Mouse (Mus musculus) megakaryocyte progenitor cell, adult 5-6 weeks (primary cell): Measurements from ENCODE around the gene Klrk1. TPM values are rescaled to one million over a fixed set of nuclear protein-coding genes. Genes with fewer than 3 reads are reported as not detected.
"Not testable (repeated sequence)": the region's sequence is repeated elsewhere in the genome, so short reads cannot be mapped to it uniquely, and the experiment has no call there.

ENCODE experiments used
- ATAC-seq: replicated peaks from 2 replicates; pipeline ENCODE4 v1.8.0; 2016; ENCODE audit warnings: mild to moderate bottlenecking, moderate TSS enrichment, inconsistent platforms; ENCODE audit not compliant: poor library complexity
- total RNA-seq, 2 experiments: library from RNA; stranded (forward) in 1 of 2; stranded (reverse) in 1 of 2; fragments of 157-497, 149-512 nt in 1 of 2; fragments of 200-1000 nt in 1 of 2; gene quantifications; 2 replicates each; pipeline versions ENCODE4 v1.2.3 to v1.2.4; 2015 to 2017

Gene Klrk1
- total RNA-seq (2015) (5.7 and 8.2 TPM in 2 replicates), total RNA-seq (2017) (11.8 and 12.2 TPM in 2 replicates)

DNA sequence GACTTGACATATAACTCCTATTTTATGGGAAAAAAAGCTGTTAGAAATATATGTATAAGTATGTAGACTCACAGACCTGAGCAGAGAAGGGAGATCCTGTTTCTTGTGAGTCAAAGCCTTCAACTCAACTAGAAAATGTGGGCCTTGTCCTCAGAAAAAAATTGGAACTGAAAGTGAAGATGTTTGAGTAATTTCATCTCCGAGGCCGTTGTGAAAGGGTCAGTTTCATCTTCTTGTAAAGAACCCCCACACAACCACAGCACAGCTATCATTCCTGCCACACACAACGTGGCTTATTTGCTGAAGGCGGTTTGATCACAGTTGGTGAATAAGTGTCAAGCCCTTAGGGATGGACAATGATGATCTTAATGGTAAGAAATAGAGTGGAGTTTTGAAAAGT, at the start of gene Klrk1:
Gene Klrk1, minus strand, starts transcription at position 130 of the 400 bp plus-strand sequence.
- peak; percentile 80 for ATAC-seq

DNA sequence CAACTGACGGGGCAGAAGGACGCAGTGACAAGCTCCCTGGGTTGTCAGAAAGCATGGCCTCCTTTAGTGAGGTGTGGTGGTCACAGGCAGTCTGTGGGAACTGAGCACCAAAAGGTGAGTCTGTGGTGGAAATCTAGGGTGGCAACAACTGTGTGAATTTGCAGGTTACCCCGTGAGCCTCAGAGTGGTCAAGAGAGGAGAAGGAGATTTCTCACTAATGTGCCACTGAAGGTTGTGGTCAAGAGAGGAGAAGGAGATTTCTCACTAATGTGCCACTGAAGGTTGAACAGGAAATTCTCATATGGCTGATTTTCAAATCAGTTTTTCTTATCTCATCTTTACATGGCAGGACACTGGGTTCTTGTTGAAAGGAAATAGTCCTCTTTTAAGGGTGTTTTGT, 37.6 kb upstream of the Klrk1 start:
- not testable (repeated sequence) for ATAC-seq

GRCm38 (mm10) chr6:129660589-129660988, 36.9 kb upstream of the Klrk1 start, which contains the start of gene Klrc2:
TSS of gene Klrc2 (minus strand) at chr6:129660689.
- ATAC-seq, result 0 out of 2 replicates have a peak, but pooled peaks have one; percentile 29

DNA sequence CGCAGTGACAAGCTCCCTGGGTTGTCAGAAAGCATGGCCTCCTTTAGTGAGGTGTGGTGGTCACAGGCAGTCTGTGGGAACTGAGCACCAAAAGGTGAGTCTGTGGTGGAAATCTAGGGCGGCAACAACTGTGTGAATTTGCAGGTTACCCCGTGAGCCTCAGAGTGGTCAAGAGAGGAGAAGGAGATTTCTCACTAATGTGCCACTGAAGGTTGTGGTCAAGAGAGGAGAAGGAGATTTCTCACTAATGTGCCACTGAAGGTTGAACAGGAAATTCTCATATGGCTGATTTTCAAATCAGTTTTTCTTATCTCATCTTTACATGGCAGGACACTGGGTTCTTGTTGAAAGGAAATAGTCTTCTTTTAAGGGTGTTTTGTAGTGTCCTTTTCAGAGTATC, 20.4 kb upstream of the Klrk1 start:
- ATAC-seq, result not testable (repeated sequence)

GRCm38 (mm10) chr6:129643237-129643636, 19.6 kb upstream of the Klrk1 start, which contains the start of gene Klrc3:
TSS of gene Klrc3 (minus strand) at chr6:129643337.
- not testable (repeated sequence) for ATAC-seq

GRCm38 (mm10) chr6:129631046-129631445, 7.4 kb upstream of the Klrk1 start:
- ATAC-seq, result 0 out of 2 replicates have a peak, but pooled peaks have one; percentile 42

DNA sequence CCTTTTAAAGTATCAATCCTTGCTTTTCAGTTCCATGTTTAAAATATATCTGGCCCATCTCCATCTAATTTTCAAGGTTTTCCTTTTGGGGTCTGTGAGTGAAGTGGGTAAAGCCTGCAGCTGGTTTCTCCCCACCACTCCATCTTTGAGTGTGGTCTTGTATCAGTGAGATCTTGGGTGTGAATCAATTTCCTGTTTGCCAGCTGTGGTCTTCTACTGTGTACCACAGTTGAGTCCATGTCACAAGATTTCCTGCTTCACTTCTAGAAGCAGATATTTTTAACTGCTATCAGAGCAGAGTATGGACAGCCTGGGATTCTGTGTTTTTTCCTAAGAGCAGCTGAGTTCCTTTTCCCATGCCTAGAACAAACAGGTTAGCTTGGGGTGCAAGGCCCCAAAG, 15.3 kb downstream of the Klrk1 start:
- ATAC-seq, result peak; percentile 94

DNA sequence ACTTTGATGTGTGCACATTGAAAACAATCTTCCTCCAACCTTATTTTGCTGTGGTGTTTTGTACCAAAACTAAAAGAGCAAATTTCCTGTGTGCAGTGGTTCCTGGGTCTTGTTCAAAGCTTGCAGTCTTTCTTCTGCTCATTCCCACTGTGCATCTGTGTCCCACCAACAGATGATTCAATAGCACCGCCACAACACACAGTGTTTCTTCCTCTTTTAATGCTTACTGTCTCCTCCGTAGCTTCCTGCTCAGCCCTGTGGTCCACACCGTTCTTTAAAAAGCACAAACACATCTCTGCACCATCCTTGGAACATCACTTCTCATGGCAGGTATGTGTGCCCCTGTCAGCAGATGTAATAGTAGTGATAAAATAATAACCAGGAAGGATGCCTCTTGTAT, 32.2 kb downstream of the Klrk1 start, which contains the start of gene Klrd1:
Gene Klrd1, plus strand, starts transcription at position 275 of the 400 bp plus-strand sequence.
- peak; percentile 99 for ATAC-seq

DNA sequence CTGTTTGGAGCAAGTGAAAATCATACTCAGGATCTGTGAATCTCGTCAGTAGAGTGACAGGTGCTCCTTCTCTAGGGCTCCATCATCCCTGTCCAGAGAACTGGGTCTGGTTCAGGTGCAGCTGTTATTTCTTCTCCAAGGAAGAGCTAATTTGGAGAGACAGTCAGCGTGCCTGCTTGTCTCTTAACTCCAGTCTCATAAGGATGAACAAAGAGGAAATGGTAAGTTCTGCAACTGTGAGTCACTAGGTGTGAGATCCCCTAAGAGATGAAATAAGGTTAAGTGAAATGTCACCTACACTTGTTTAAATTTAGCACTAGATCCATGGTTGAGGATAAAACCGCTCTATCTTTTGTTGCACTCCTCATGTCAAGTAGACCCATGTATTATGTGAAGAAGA, 40.6 kb downstream of the Klrk1 start:
- ATAC-seq, result peak; percentile 37; the same call in 1 of the 2 replicates

- ATAC-seq, result peak; percentile 67
Observed at GRCm38 (mm10) chr6:129581896-129582295, 41.8 kb downstream of the Klrk1 start.

DNA sequence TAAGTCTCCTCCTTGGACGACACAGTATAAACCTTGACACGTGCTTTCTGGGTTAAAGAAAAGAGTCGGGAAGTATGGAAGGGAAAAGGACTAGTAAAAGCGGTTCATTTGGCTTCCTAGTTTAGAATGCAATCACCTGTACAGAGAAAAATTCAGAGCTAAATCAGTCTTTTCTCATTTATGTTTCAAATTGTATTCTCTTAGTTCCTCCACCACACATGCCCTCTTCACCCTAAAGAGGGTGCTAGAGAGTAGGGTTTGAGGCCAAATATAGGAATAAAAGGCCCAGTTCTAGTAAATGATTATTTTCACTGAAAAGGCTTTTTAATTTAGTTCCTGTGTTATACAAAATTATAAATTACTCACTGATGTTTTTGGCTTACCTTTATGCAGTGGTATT, 42.4 kb downstream of the Klrk1 start:
- ATAC-seq, result peak; percentile 82

DNA sequence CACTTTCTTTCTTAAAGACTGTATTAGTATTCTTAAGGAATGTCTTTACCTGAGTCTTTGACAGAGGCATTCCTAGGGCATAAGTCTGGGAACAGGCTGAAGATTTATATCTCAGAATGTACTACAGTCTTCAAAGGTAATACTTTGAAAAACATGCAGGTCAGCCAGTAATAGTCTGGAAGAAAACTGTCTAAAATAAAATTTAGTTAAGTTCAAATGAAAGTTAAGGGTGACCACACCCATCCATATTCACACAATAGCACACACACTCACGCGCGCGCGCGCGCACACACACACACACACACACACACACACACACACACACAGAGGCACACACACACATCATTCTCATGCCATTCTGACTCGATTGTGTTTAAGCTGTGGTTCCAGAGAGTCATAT, 46.1 kb downstream of the Klrk1 start, which contains the start of gene Klre1:
Gene Klre1, plus strand, starts transcription at position 301 of the 400 bp plus-strand sequence.
- ATAC-seq, result no peak

DNA sequence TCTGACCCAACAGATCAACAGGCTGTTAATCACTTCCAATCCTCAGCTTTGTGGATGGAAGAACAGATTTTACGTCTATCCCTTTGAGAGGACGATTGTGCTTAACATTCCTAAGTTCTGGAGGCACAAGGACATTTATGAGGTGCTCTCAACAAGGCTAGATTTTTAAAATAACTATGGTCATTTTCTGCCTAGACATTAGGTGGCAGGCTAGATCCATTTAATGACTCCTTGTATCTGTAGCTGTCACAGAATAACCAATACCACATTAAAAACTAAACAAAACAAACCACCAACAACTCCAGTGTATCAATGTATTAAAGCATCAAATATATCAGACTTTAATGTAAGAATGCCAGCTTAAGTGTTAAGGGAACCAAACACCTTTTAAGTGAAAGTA, 48.3 kb downstream of the Klrk1 start:
- peak; percentile 87 for ATAC-seq

DNA sequence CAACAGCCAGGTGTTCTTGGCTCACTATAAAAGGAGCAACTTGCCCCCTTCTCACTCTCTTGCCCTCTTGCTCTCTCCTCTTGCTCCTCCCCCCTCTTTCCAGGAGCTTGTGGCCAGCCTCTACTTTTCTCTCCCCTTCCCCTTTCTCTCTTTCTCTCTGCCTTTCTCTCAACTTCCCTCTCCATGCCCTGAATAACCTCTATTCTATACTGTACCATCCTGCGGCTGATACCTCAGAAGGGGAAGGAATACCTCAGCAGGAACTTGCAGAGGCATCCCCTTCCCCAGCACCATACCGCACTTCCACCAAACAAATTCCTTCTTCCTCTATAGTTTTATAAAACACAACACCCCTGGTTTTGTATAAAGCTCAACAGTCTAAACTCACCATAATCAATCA, 58.4 kb downstream of the Klrk1 start:
- peak; percentile 93 for ATAC-seq

Other genes starting within 250 kb of the Klrk1 start
- not detected in 2 replicates for gene Clec12b, start 238.0 kb downstream of the Klrk1 start, total RNA-seq (2015)
- not detected in 2 replicates for gene Clec12b, start 238.0 kb downstream of the Klrk1 start, total RNA-seq (2017)
- gene Clec1b, start 226.6 kb downstream of the Klrk1 start, total RNA-seq (2015), result 0.17 and 0.22 TPM in 2 replicates
- 0.17 and 0.42 TPM in 2 replicates for gene Clec1b, start 226.6 kb downstream of the Klrk1 start, total RNA-seq (2017)
- 5.2 and 6.3 TPM in 2 replicates for gene Clec9a, start 215.0 kb downstream of the Klrk1 start, total RNA-seq (2015)
- gene Clec9a, start 215.0 kb downstream of the Klrk1 start, total RNA-seq (2017), result 2.0 and 3.4 TPM in 2 replicates
- gene Clec1a, start 171.9 kb downstream of the Klrk1 start, total RNA-seq (2015), result 0.12 TPM in 1 of 2 replicates, not detected in the other
- gene Clec1a, start 171.9 kb downstream of the Klrk1 start, total RNA-seq (2017), result 0.12 and 0.78 TPM in 2 replicates
- 31.6 and 33.4 TPM in 2 replicates for gene Olr1, start 116.7 kb downstream of the Klrk1 start, total RNA-seq (2015)
- 17.3 and 51.7 TPM in 2 replicates for gene Olr1, start 116.7 kb downstream of the Klrk1 start, total RNA-seq (2017)
- 0.10 TPM in 1 of 2 replicates, not detected in the other for gene Tmem52b, start 111.3 kb downstream of the Klrk1 start, total RNA-seq (2015)
- 0.12 and 1.1 TPM in 2 replicates for gene Tmem52b, start 111.3 kb downstream of the Klrk1 start, total RNA-seq (2017)
- 19.0 and 19.4 TPM in 2 replicates for gene Gabarapl1, start 90.7 kb downstream of the Klrk1 start, total RNA-seq (2015)
- 45.5 and 62.8 TPM in 2 replicates for gene Gabarapl1, start 90.7 kb downstream of the Klrk1 start, total RNA-seq (2017)
- gene Klre1, start 46.0 kb downstream of the Klrk1 start, total RNA-seq (2015), result 0.49 TPM in 1 of 2 replicates, not detected in the other
- not detected in 2 replicates for gene Klre1, start 46.0 kb downstream of the Klrk1 start, total RNA-seq (2017)
- gene Klrd1, start 32.1 kb downstream of the Klrk1 start, total RNA-seq (2015), result 0.78 TPM in 1 of 2 replicates, not detected in the other
- 2.3 and 2.5 TPM in 2 replicates for gene Klrd1, start 32.1 kb downstream of the Klrk1 start, total RNA-seq (2017)
- gene Klrc3, start 19.5 kb upstream of the Klrk1 start, total RNA-seq (2015), result not detected in 2 replicates
- not detected in 2 replicates for gene Klrc3, start 19.5 kb upstream of the Klrk1 start, total RNA-seq (2017)
- not detected in 2 replicates for gene Klrc2, start 36.8 kb upstream of the Klrk1 start, total RNA-seq (2015)
- gene Klrc2, start 36.8 kb upstream of the Klrk1 start, total RNA-seq (2017), result not detected in 2 replicates
- gene Klrc1, start 55.1 kb upstream of the Klrk1 start, total RNA-seq (2015), result 0.17 and 0.44 TPM in 2 replicates
- gene Klrc1, start 55.1 kb upstream of the Klrk1 start, total RNA-seq (2017), result 0.87 TPM in 1 of 2 replicates, not detected in the other
- gene Klri1, start 93.3 kb upstream of the Klrk1 start, total RNA-seq (2015), result not detected in 2 replicates
- gene Klri1, start 93.3 kb upstream of the Klrk1 start, total RNA-seq (2017), result not detected in 2 replicates
- 0.15 TPM in 1 of 2 replicates, not detected in the other for gene Klri2, start 116.6 kb upstream of the Klrk1 start, total RNA-seq (2015)
- under 0.01 TPM in 1 of 2 replicates, not detected in the other for gene Klri2, start 116.6 kb upstream of the Klrk1 start, total RNA-seq (2017)
- gene Gm156, start 160.4 kb upstream of the Klrk1 start, total RNA-seq (2015), result not detected in 2 replicates
- gene Gm156, start 160.4 kb upstream of the Klrk1 start, total RNA-seq (2017), result not detected in 2 replicates
- gene Gm17631, start 238.8 kb upstream of the Klrk1 start, total RNA-seq (2015), result not detected in 2 replicates
- gene Gm17631, start 238.8 kb upstream of the Klrk1 start, total RNA-seq (2017), result not detected in 2 replicates